Mouse (Mus musculus) embryonic facial prominence, embryonic 10.5 days (tissue): ENCODE results near the gene Dgkh. TPM values are rescaled to one million over a fixed set of nuclear protein-coding genes. Genes with fewer than 3 reads are reported as not detected.

Experiments
- DNase-seq: peaks from one replicate; pipeline ENCODE4 v3.0.0-alpha.2; 2017; ENCODE audit warnings: low spot score
- H3K27ac ChIP-seq: fragments of 300-500 bp; sonication (generic); replicated peaks from 2 replicates; pipeline ENCODE4 v1.5.1; 2016; ENCODE audit warnings: mild to moderate bottlenecking
- H3K27me3 ChIP-seq: fragments of 300-500 bp; sonication (generic); replicated peaks from 2 replicates; pipeline ENCODE4 v1.6.1; 2016; ENCODE audit warnings: low read depth, mild to moderate bottlenecking; ENCODE audit not compliant: poor library complexity, severe bottlenecking
- H3K36me3 ChIP-seq: fragments of 300-500 bp; sonication (generic); replicated peaks from 2 replicates; pipeline ENCODE4 v1.6.1; 2016; ENCODE audit warnings: mild to moderate bottlenecking, moderate library complexity
- H3K4me1 ChIP-seq: fragments of 300-500 bp; sonication (generic); 2 replicates; pipeline ENCODE4 v1.6.1; 2016
- H3K4me3 ChIP-seq: fragments of 300-500 bp; sonication (generic); 2 replicates; pipeline ENCODE4 v1.5.1; 2016; ENCODE audit warnings: mild to moderate bottlenecking, moderate library complexity
- H3K9me3 ChIP-seq: fragments of 300-500 bp; sonication (generic); 2 replicates; pipeline ENCODE4 v1.6.1; 2016; ENCODE audit warnings: mild to moderate bottlenecking
- WGBS: fragments of 180-500 bp; shearing (Covaris S2); methylation state at CpG from one replicate; pipeline ENCODE4 v1.1.7; 2016; 5-methylcytosine and 5-hydroxymethylcytosine counted together
- polyA plus RNA-seq: library from polyadenylated mRNA; unstranded; fragments of >200 nt; fragmentation: Nextera tagmentation; extraction: Ambion mirVana; gene quantifications from 2 replicates; pipeline ENCODE4 v1.2.1, GENCODE M21; 2016

Dgkh gene
- polyA plus RNA-seq, 1 experiment from 2014 or later, result 0.81 TPM

- H3K4me3 ChIP-seq, result no peak overlapping the region
- H3K9me3 ChIP-seq, result no peaks in the 10 kb centered on the region
- H3K27ac ChIP-seq, result no peak overlapping the region; the same call in 1 of the 2 replicates
- no peaks in the 10 kb centered on the region for H3K36me3 ChIP-seq
- WGBS, result 33% methylated on average over 5 of the region's 5 CpGs
- H3K4me1 ChIP-seq, result peaks cover 24% of the 10 kb centered on the region
- no peaks in the 10 kb centered on the region for H3K27me3 ChIP-seq
- DNase-seq, result peak; percentile 40
Observed at GRCm38 (mm10) chr14:78538572-78539320, 193.8 kb downstream of the Dgkh start.

GRCm38 (mm10) chr14:78537551-78537950, 195.0 kb downstream of the Dgkh start:
- WGBS, result 43% methylated on average over 6 of the region's 6 CpGs
- Histone ChIP-seq H3K4me1 (peaks cover 26% of the 10 kb centered on the region), H3K27me3 (no peaks in the 10 kb centered on the region), H3K36me3 (no peaks in the 10 kb centered on the region), H3K9me3 (no peaks in the 10 kb centered on the region), H3K27ac (peak overlapping the region; percentile 95), H3K4me3 (peak overlapping the region; percentile 92)
- peak; percentile 12 for DNase-seq

- Histone ChIP-seq H3K27me3 (no peaks in the 10 kb centered on the region), H3K36me3 (no peaks in the 10 kb centered on the region), H3K4me1 (peaks cover 26% of the 10 kb centered on the region), H3K4me3 (peak within 1 kb of the TSS; percentile 92), H3K9me3 (no peaks in the 10 kb centered on the region), H3K27ac (peak within 1 kb of the TSS; percentile 95)
- DNase-seq, result peak; percentile 97
- under 1% methylated on average over 82 of the region's 82 CpGs for WGBS
Observed at GRCm38 (mm10) chr14:78536281-78537165, 196.1 kb downstream of the Dgkh start, which contains the start of gene Akap11. Akap11 (minus strand) TSS chr14:78536808.

GRCm38 (mm10) chr14:78535366-78535765, 197.2 kb downstream of the Dgkh start:
- Histone ChIP-seq H3K36me3 (no peaks in the 10 kb centered on the region), H3K4me3 (peak overlapping the region; percentile 92), H3K4me1 (peaks cover 26% of the 10 kb centered on the region), H3K27me3 (no peaks in the 10 kb centered on the region), H3K9me3 (no peaks in the 10 kb centered on the region), H3K27ac (no peak overlapping the region; the same call in 1 of the 2 replicates)
- WGBS, result 55% methylated on average over 2 of the region's 2 CpGs
- DNase-seq, result no peak

- H3K27me3 ChIP-seq, result no peaks in the 10 kb centered on the region
- no peak overlapping the region for H3K4me3 ChIP-seq
- no peak for DNase-seq
- 94% methylated on average over 5 of the region's 5 CpGs for WGBS
- H3K36me3 ChIP-seq, result no peaks in the 10 kb centered on the region
- H3K9me3 ChIP-seq, result no peaks in the 10 kb centered on the region
- H3K27ac ChIP-seq, result no peak overlapping the region
- H3K4me1 ChIP-seq, result peaks cover 26% of the 10 kb centered on the region
Observed at GRCm38 (mm10) chr14:78534651-78535050, 197.9 kb downstream of the Dgkh start.

- H3K36me3 ChIP-seq, result no peaks in the 10 kb centered on the region
- no peak for DNase-seq
- H3K4me3 ChIP-seq, result no peak overlapping the region
- H3K9me3 ChIP-seq, result no peaks in the 10 kb centered on the region
- WGBS, result 94% methylated on average over 3 of the region's 3 CpGs
- no peaks in the 10 kb centered on the region for H3K27me3 ChIP-seq
- H3K27ac ChIP-seq, result no peak overlapping the region
- peaks cover 26% of the 10 kb centered on the region for H3K4me1 ChIP-seq
Observed at GRCm38 (mm10) chr14:78533701-78534100, 198.9 kb downstream of the Dgkh start.

GRCm38 (mm10) chr14:78532345-78532744, 200.2 kb downstream of the Dgkh start:
- peaks cover 16% of the 10 kb centered on the region for H3K4me1 ChIP-seq
- 93% methylated on average over 6 of the region's 6 CpGs for WGBS

GRCm38 (mm10) chr14:78530256-78530655, 202.3 kb downstream of the Dgkh start:
- WGBS, result 90% methylated on average over 3 of the region's 3 CpGs

More at GRCm38 (mm10) chr14:78532345-78532744, 200.2 kb downstream of the Dgkh start:
- H3K4me3 ChIP-seq, result no peak overlapping the region
- H3K27ac ChIP-seq, result no peak overlapping the region
- DNase-seq, result no peak
- no peaks in the 10 kb centered on the region for H3K9me3 ChIP-seq
- H3K27me3 ChIP-seq, result no peaks in the 10 kb centered on the region
- no peaks in the 10 kb centered on the region for H3K36me3 ChIP-seq

GRCm38 (mm10) chr14:78528461-78529425, 203.8 kb downstream of the Dgkh start:
- no peaks in the 10 kb centered on the region for H3K36me3 ChIP-seq
- 90% methylated on average over 8 of the region's 8 CpGs for WGBS
- no peak for DNase-seq
- no peaks in the 10 kb centered on the region for H3K27me3 ChIP-seq
- no peak overlapping the region for H3K4me3 ChIP-seq
- H3K4me1 ChIP-seq, result peaks cover 16% of the 10 kb centered on the region
- no peaks in the 10 kb centered on the region for H3K9me3 ChIP-seq
- H3K27ac ChIP-seq, result no peak overlapping the region

More at GRCm38 (mm10) chr14:78530256-78530655, 202.3 kb downstream of the Dgkh start:
- H3K36me3 ChIP-seq, result no peaks in the 10 kb centered on the region
- no peaks in the 10 kb centered on the region for H3K27me3 ChIP-seq
- H3K4me3 ChIP-seq, result no peak overlapping the region
- peaks cover 20% of the 10 kb centered on the region for H3K4me1 ChIP-seq
- no peak overlapping the region for H3K27ac ChIP-seq
- no peaks in the 10 kb centered on the region for H3K9me3 ChIP-seq
- no peak for DNase-seq

- Histone ChIP-seq H3K27me3 (no peaks in the 10 kb centered on the region), H3K4me3 (no peak overlapping the region), H3K4me1 (peaks cover 14% of the 10 kb centered on the region), H3K36me3 (peaks cover under 1% of the 10 kb centered on the region), H3K9me3 (no peaks in the 10 kb centered on the region), H3K27ac (no peak overlapping the region)
- WGBS, result 75% methylated on average over 6 of the region's 6 CpGs
- DNase-seq, result no peak
Observed at GRCm38 (mm10) chr14:78526907-78527306, 205.7 kb downstream of the Dgkh start.

GRCm38 (mm10) chr14:78526475-78526874, 206.1 kb downstream of the Dgkh start:
- Histone ChIP-seq H3K4me3 (no peak overlapping the region), H3K9me3 (no peaks in the 10 kb centered on the region), H3K36me3 (peaks cover 5% of the 10 kb centered on the region), H3K4me1 (peaks cover 14% of the 10 kb centered on the region), H3K27me3 (no peaks in the 10 kb centered on the region), H3K27ac (no peak overlapping the region)
- DNase-seq, result no peak
- 71% methylated on average over 3 of the region's 3 CpGs for WGBS
